9 mouse cellular contexts compared by ENCODE assay signal in the genomic region with DNA sequence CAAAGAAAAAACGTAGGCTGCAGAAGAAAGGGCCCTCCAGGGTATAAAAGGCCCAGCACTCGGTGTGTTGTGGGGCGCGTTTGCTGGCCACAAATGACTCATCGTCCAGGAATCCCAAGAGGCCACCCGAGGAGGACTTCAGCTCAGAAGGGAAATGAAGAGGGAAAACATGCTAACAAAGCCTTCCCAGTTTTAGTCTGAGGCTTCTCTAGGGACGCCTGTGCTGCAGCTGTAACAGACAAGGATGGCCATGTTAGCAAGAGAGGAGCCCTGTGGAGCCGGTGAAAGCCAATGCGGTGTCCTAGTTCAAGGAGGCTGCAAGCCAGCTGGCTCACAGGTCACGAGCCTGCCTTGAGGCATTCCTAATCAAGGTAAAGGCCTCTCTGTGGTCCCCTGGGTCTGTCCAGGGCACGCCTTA. TPM values are rescaled to one million over a fixed set of nuclear protein-coding genes. Genes with fewer than 3 reads are reported as not detected.
DNase-seq lines count a peak whose midpoint lies in the region; ATAC-seq lines count a peak whose summit lies in the region.
"Had no signal": no experiment of that assay in that cellular context is flagged by ENCODE, and none has a peak within 500 bp of the region (broad histone marks: within the 10 kb centered on the region; RNA-seq: fewer than 3 reads in every experiment).

No protein-coding gene starts in this region.

- ATAC-seq in megakaryocyte, adult 5-6 weeks (ENCODE audit: poor library complexity, severe bottlenecking), result no peak

- no peaks in the 10 kb centered on the region for H3K36me3 ChIP-seq in megakaryocyte, embryonic 14.5 days (replicated peaks; ENCODE audit: low read length)

- no peaks in the 10 kb centered on the region for H3K9me3 ChIP-seq in megakaryocyte, embryonic 14.5 days

- H3K27me3 ChIP-seq in megakaryocyte, embryonic 14.5 days (replicated peaks), result no peaks in the 10 kb centered on the region

- H3K4me3 ChIP-seq in megakaryocyte, embryonic 14.5 days (replicated peaks), result peak overlapping the region; percentile 74

- peak; percentile 59 for DNase-seq in embryo, embryonic 9.5 days (ENCODE audit: extremely low spot score)
- peak; percentile 80 for DNase-seq in heart, adult 8-10 months (ENCODE audit: low spot score)
- peak; percentile 40 for DNase-seq in kidney, adult 18-20 months
- peak; percentile 72 for DNase-seq in lung, postnatal 14 days
- peak; percentile 16 for DNase-seq in right cerebral cortex, postnatal 14 days
- DNase-seq in spleen, adult 12 weeks (ENCODE audit: low spot score), result no peak

- H3K4me1 ChIP-seq in megakaryocyte, embryonic 14.5 days, result peaks cover 30% of the 10 kb centered on the region

RNA-seq across cellular contexts. Expression of a gene that starts 6.0 kb away (rescaled TPM):
- polyA plus RNA-seq in megakaryocyte, embryonic 14.5 days (2012; ENCODE audit: insufficient read depth, low replicate concordance), result not detected in 2 replicates
- 0.25 and 0.36 TPM in 2 replicates for total RNA-seq in megakaryocyte, adult 5-6 weeks (2015)
- total RNA-seq in megakaryocyte, adult 5-6 weeks (2017), result 0.53 TPM in 1 of 2 replicates, not detected in the other
- under 1 TPM in 2 of 4 experiments, not detected in 2; 0.32 to 0.87 TPM for total RNA-seq in heart, adult 8-10 months (2022)
- total RNA-seq: layer of hippocampus, adult 18-20 months had no signal

RNA-seq across cellular contexts. Expression of a gene that starts 6.1 kb away (rescaled TPM):
- polyA plus RNA-seq in megakaryocyte, embryonic 14.5 days (2012; ENCODE audit: insufficient read depth, low replicate concordance), result 55.2 and 227 TPM in 2 replicates
- total RNA-seq in megakaryocyte, adult 5-6 weeks (2015), result 570 and 686 TPM in 2 replicates
- total RNA-seq in megakaryocyte, adult 5-6 weeks (2017), result 409 and 433 TPM in 2 replicates
- total RNA-seq in heart, adult 8-10 months (2022), result 100 to 1,000 TPM; 107 to 114 (median 108) TPM

RNA-seq across cellular contexts. Expression of a gene that starts 39.8 kb away (rescaled TPM):
- polyA plus RNA-seq in megakaryocyte, embryonic 14.5 days (2012; ENCODE audit: insufficient read depth, low replicate concordance), result not detected in 2 replicates
- total RNA-seq in megakaryocyte, adult 5-6 weeks (2015), result not detected in 2 replicates
- total RNA-seq in megakaryocyte, adult 5-6 weeks (2017), result not detected in 2 replicates
- total RNA-seq in heart, adult 8-10 months (2022), result not detected
